In genomic region chr5:30525920-30526836, GRCm38 (mm10) we compare ENCODE assay signal across 8 mouse cellular contexts. TPM values are rescaled to one million over a fixed set of nuclear protein-coding genes. Genes with fewer than 3 reads are reported as not detected.
DNase-seq lines count a peak whose midpoint lies in the region; ATAC-seq lines count a peak whose summit lies in the region.
"Had no signal": no experiment of that assay in that cellular context is flagged by ENCODE, and none has a peak within 500 bp of the region (broad histone marks: within the 10 kb centered on the region; RNA-seq: fewer than 3 reads in every experiment).

No protein-coding gene starts in this region.

- no peak overlapping the region for H3K4me3 ChIP-seq in hindbrain, embryonic 11.5 days (ENCODE audit: low read depth, low read length)

- 30% methylated on average over 12 of the region's 12 CpGs for whole genome bisulfite sequencing in hindbrain, embryonic 11.5 days

- no peak overlapping the region for H3K9ac ChIP-seq in hindbrain, embryonic 11.5 days (ENCODE audit: low read depth, low read length)

- no peaks in the 10 kb centered on the region for H3K9me3 ChIP-seq in hindbrain, embryonic 11.5 days (ENCODE audit: control insufficient read depth, low read length)

- no peaks in the 10 kb centered on the region for H3K36me3 ChIP-seq in hindbrain, embryonic 11.5 days (ENCODE audit: control insufficient read depth, insufficient read depth, low read length)

- H3K27ac ChIP-seq in hindbrain, embryonic 11.5 days (ENCODE audit: low read depth, low read length) = no peak overlapping the region

- DNase-seq in layer of hippocampus, adult 11-12 months (ENCODE audit: low spot score) = peak; percentile 18
- DNase-seq in layer of hippocampus, postnatal 25 days (ENCODE audit: extremely low spot score in 1 of 2, low spot score in 1 of 2) = no peak
- peak; percentile 41 for DNase-seq in embryo, embryonic 9.5 days (ENCODE audit: extremely low spot score)
- DNase-seq in hindbrain, embryonic 11.5 days (ENCODE audit: low spot score) = peak; percentile 15
- DNase-seq in lung, postnatal 25 days (ENCODE audit: low spot score) = peak; percentile 66
- DNase-seq in B cell, adult 2 months = no peak
- DNase-seq in cerebellum, adult 11-12 months = no peak

- no peak overlapping the region for H3K4me2 ChIP-seq in hindbrain, embryonic 11.5 days (replicated peaks; ENCODE audit: low read depth, low read length)

- no peak for ATAC-seq in hindbrain, embryonic 11.5 days (ENCODE audit: low FRiP score)

- peaks cover 7% of the 10 kb centered on the region; the same call in 1 of the 2 replicates for H3K4me1 ChIP-seq in hindbrain, embryonic 11.5 days (replicated peaks; ENCODE audit: control insufficient read depth, insufficient read depth, low read length)

- H3K27me3 ChIP-seq in hindbrain, embryonic 11.5 days (ENCODE audit: control insufficient read depth, insufficient read depth, low read length) = no peaks in the 10 kb centered on the region

RNA-seq across cellular contexts. Expression of gene Cib4, which starts 19.5 kb away (rescaled TPM):
- total RNA-seq in layer of hippocampus, postnatal 25 days (2021) = not detected
- polyA plus RNA-seq in hindbrain, embryonic 11.5 days (2014; fragmentation: Nextera tagmentation; extraction: Ambion mirVana) = not detected in 2 replicates
- total RNA-seq: liver, adult 2 months had no signal
- polyA plus RNA-seq: liver, adult 2 months had no signal

Comparison
In these comparisons a context has a peak if more than half of its experiments do, and no peak if none do; other contexts are left out.
1. DNase-seq: peak in layer of hippocampus, adult 11-12 months (single experiment), embryo, embryonic 9.5 days (single experiment), hindbrain, embryonic 11.5 days (single experiment) and lung, postnatal 25 days (single experiment); none in layer of hippocampus, postnatal 25 days (0 of 2), B cell, adult 2 months (0 of 2) and cerebellum, adult 11-12 months (single experiment).